Mouse (Mus musculus) forebrain, embryonic 11.5 days (tissue): Measurements from ENCODE around the gene Galp. TPM values are rescaled to one million over a fixed set of nuclear protein-coding genes. Genes with fewer than 3 reads are reported as not detected.
A peak's percentile ranks its signal among the peaks of the same experiment; 100 is the strongest.

Experiments used
- ATAC-seq: fragments of 200-750 bp; cut with Nextera tagmentation; replicated peaks from 2 replicates; pipeline ENCODE4 v1.8.0; 2017; ENCODE audit warnings: moderate TSS enrichment; ENCODE audit not compliant: low FRiP score
- DNase-seq: peaks from one replicate; pipeline ENCODE4 v3.0.0-alpha.2; 2017; ENCODE audit warnings: low spot score
- H3K27ac ChIP-seq: fragments of 300-500 bp; sonication (generic); 2 replicates; pipeline ENCODE4 v1.5.1; 2014; ENCODE audit warnings: low read depth, low read length
- H3K27me3 ChIP-seq: fragments of 300-500 bp; sonication (generic); 2 replicates; pipeline ENCODE4 v1.6.1; 2014; ENCODE audit warnings: mild to moderate bottlenecking, low read length, mixed read lengths; ENCODE audit not compliant: control insufficient read depth, insufficient read depth
- H3K36me3 ChIP-seq: fragments of 300-500 bp; sonication (generic); 2 replicates; pipeline ENCODE4 v1.6.1; 2014; ENCODE audit warnings: mild to moderate bottlenecking, low read length, moderate library complexity, mixed read lengths; ENCODE audit not compliant: control insufficient read depth, insufficient read depth
- H3K4me1 ChIP-seq: fragments of 300-500 bp; sonication (generic); replicated peaks from 2 replicates; pipeline ENCODE4 v1.6.1; 2014; ENCODE audit warnings: low read length, mixed read lengths; ENCODE audit not compliant: control insufficient read depth, insufficient read depth
- H3K4me2 ChIP-seq: fragments of 300-500 bp; sonication (generic); 2 replicates; pipeline ENCODE4 v1.6.1; 2014; ENCODE audit warnings: low read depth, mild to moderate bottlenecking, low read length, moderate library complexity, mixed read lengths; ENCODE audit not compliant: severe bottlenecking
- H3K4me3 ChIP-seq: fragments of 300-500 bp; sonication (generic); 2 replicates; pipeline ENCODE4 v1.5.1; 2014; ENCODE audit warnings: low read depth, low read length
- H3K9ac ChIP-seq: fragments of 300-500 bp; sonication (generic); 2 replicates; pipeline ENCODE4 v1.6.1; 2014; ENCODE audit warnings: low read length
- H3K9me3 ChIP-seq: fragments of 300-500 bp; sonication (generic); 2 replicates; pipeline ENCODE4 v1.6.1; 2016; ENCODE audit warnings: low read length, mixed read lengths; ENCODE audit not compliant: control insufficient read depth
- WGBS: fragments of 180-500 bp; shearing (Covaris S2); extraction: QIAGEN DNeasy Blood & Tissue Kit; methylation state at CpG from one replicate; pipeline ENCODE4 v1.1.7; 2014; 5-methylcytosine and 5-hydroxymethylcytosine counted together
- polyA plus RNA-seq: library from polyadenylated mRNA; unstranded; fragments of >200 nt; fragmentation: Nextera tagmentation; extraction: Ambion mirVana; gene quantifications from 2 replicates; pipeline ENCODE4 v1.2.1, GENCODE M21; 2014

Galp gene
- polyA plus RNA-seq, 1 experiment from 2014 or later, result not detected

GRCm38 (mm10) chr7:6184521-6184920 lies 12.4 kb upstream of the Galp start:
- H3K27ac ChIP-seq, result no peak overlapping the region
- H3K36me3 ChIP-seq, result peaks cover 18% of the 10 kb centered on the region
- DNase-seq, result no peak
- no peaks in the 10 kb centered on the region for H3K27me3 ChIP-seq
- 88% methylated on average over 8 of the region's 8 CpGs for WGBS
- no peak overlapping the region for H3K4me3 ChIP-seq
- H3K4me2 ChIP-seq, result no peak overlapping the region
- H3K9ac ChIP-seq, result no peak overlapping the region
- H3K9me3 ChIP-seq, result no peaks in the 10 kb centered on the region
- ATAC-seq, result no peak
- no peaks in the 10 kb centered on the region for H3K4me1 ChIP-seq

- no peak for ATAC-seq
These were observed 11.5 kb upstream of the Galp start for GRCm38 (mm10) chr7:6185391-6185790.

GRCm38 (mm10) chr7:6186176-6186575 lies 10.7 kb upstream of the Galp start:
- H3K27me3 ChIP-seq, result no peaks in the 10 kb centered on the region
- no peak for DNase-seq
- H3K4me3 ChIP-seq, result no peak overlapping the region
- no peaks in the 10 kb centered on the region for H3K4me1 ChIP-seq
- no peak for ATAC-seq
- 91% methylated on average over 2 of the region's 2 CpGs for WGBS
- H3K4me2 ChIP-seq, result no peak overlapping the region
- H3K36me3 ChIP-seq, result peaks cover 18% of the 10 kb centered on the region
- no peaks in the 10 kb centered on the region for H3K9me3 ChIP-seq
- H3K27ac ChIP-seq, result no peak overlapping the region
- no peak overlapping the region for H3K9ac ChIP-seq

More at GRCm38 (mm10) chr7:6185391-6185790, 11.5 kb upstream of the Galp start:
- H3K9me3 ChIP-seq, result no peaks in the 10 kb centered on the region
- DNase-seq, result no peak
- H3K27ac ChIP-seq, result no peak overlapping the region
- no peaks in the 10 kb centered on the region for H3K27me3 ChIP-seq
- 97% methylated on average over 1 of the region's 1 CpGs for WGBS
- H3K4me1 ChIP-seq, result no peaks in the 10 kb centered on the region
- no peak overlapping the region for H3K4me3 ChIP-seq
- H3K4me2 ChIP-seq, result no peak overlapping the region
- H3K36me3 ChIP-seq, result peaks cover 18% of the 10 kb centered on the region
- H3K9ac ChIP-seq, result no peak overlapping the region

- no peak for ATAC-seq
- peaks cover 18% of the 10 kb centered on the region for H3K36me3 ChIP-seq
- WGBS, result 89% methylated on average over 2 of the region's 2 CpGs
These were observed 10.1 kb upstream of the Galp start for GRCm38 (mm10) chr7:6186756-6187155.

GRCm38 (mm10) chr7:6189542-6189941 lies 7.3 kb upstream of the Galp start:
- Histone ChIP-seq H3K9ac (no peak overlapping the region), H3K27ac (no peak overlapping the region), H3K9me3 (no peaks in the 10 kb centered on the region), H3K27me3 (no peaks in the 10 kb centered on the region), H3K4me1 (no peaks in the 10 kb centered on the region), H3K36me3 (peaks cover 16% of the 10 kb centered on the region), H3K4me2 (no peak overlapping the region), H3K4me3 (no peak overlapping the region)
- ATAC-seq (0 out of 2 replicates have a peak, but pooled peaks have one; percentile 4), DNase-seq (no peak)
- 44% methylated on average over 45 of the region's 45 CpGs for WGBS

More at GRCm38 (mm10) chr7:6186756-6187155, 10.1 kb upstream of the Galp start:
- H3K9me3 ChIP-seq, result no peaks in the 10 kb centered on the region
- no peak overlapping the region for H3K27ac ChIP-seq
- H3K9ac ChIP-seq, result no peak overlapping the region
- no peak overlapping the region for H3K4me2 ChIP-seq
- H3K4me3 ChIP-seq, result no peak overlapping the region
- no peaks in the 10 kb centered on the region for H3K4me1 ChIP-seq
- H3K27me3 ChIP-seq, result no peaks in the 10 kb centered on the region
- DNase-seq, result no peak

GRCm38 (mm10) chr7:6191376-6191775 lies 5.5 kb upstream of the Galp start:
- H3K9ac ChIP-seq, result no peak overlapping the region
- peak; percentile 12; the same call in 1 of the 2 replicates for ATAC-seq
- WGBS, result 40% methylated on average over 3 of the region's 3 CpGs
- no peak overlapping the region for H3K4me3 ChIP-seq
- no peaks in the 10 kb centered on the region for H3K4me1 ChIP-seq
- H3K36me3 ChIP-seq, result peaks cover 6% of the 10 kb centered on the region; the same call in 1 of the 2 replicates
- no peak overlapping the region for H3K4me2 ChIP-seq
- no peak overlapping the region for H3K27ac ChIP-seq
- no peaks in the 10 kb centered on the region for H3K9me3 ChIP-seq
- peak; percentile 72 for DNase-seq
- no peaks in the 10 kb centered on the region for H3K27me3 ChIP-seq

- Histone ChIP-seq H3K27ac (no peak overlapping the region), H3K4me3 (no peak overlapping the region), H3K4me2 (no peak overlapping the region), H3K9ac (no peak overlapping the region), H3K27me3 (no peaks in the 10 kb centered on the region), H3K4me1 (no peaks in the 10 kb centered on the region), H3K9me3 (no peaks in the 10 kb centered on the region), H3K36me3 (no peaks in the 10 kb centered on the region)
- peak; percentile 71 for ATAC-seq
- 18% methylated on average over 5 of the region's 5 CpGs for WGBS
- DNase-seq, result peak; percentile 82
These were observed 2.8 kb upstream of the Galp start for GRCm38 (mm10) chr7:6194129-6194528.

- Histone ChIP-seq H3K4me1 (no peaks in the 10 kb centered on the region), H3K27ac (no peak overlapping the region), H3K9me3 (no peaks in the 10 kb centered on the region), H3K36me3 (no peaks in the 10 kb centered on the region), H3K9ac (no peak overlapping the region), H3K4me2 (no peak overlapping the region), H3K4me3 (no peak overlapping the region), H3K27me3 (no peaks in the 10 kb centered on the region)
- no peak for ATAC-seq
- no peak for DNase-seq
- WGBS, result 60% methylated on average over 2 of the region's 2 CpGs
These were observed 1.1 kb upstream of the Galp start for GRCm38 (mm10) chr7:6195777-6196176.

- Histone ChIP-seq H3K9me3 (0 out of 2 replicates have a peak, but pooled peaks cover 2% of the 10 kb centered on the region), H3K27ac (no peak overlapping the region), H3K9ac (no peak overlapping the region), H3K4me1 (no peaks in the 10 kb centered on the region), H3K4me3 (no peak overlapping the region), H3K36me3 (no peaks in the 10 kb centered on the region), H3K27me3 (no peaks in the 10 kb centered on the region), H3K4me2 (no peak overlapping the region)
- ATAC-seq (no peak), DNase-seq (no peak)
- 83% methylated on average over 3 of the region's 3 CpGs for WGBS
These were observed 7.3 kb downstream of the Galp start for GRCm38 (mm10) chr7:6204200-6204599.
